Mouse (Mus musculus): ENCODE results near the gene Trappc2.

DNA sequence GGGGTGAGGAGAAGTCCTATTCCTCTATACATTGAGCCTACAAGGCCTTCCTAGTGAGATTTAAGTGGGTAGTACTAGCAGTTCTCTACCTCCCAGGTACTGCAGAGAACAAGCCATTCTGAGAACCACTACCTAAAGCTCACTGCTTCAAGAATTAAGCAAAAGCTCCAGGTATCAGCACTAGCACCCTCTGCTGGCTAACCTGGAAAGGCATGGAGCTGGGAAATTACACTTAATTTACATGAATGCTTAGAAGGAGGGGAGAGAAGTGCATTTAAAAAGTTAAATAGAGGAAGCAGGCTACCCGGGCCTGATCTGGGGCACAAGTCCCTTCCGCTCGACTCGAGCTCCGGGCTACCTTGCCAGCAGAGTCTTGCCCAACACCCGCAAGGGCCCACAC, 24.2 kb upstream of the Trappc2 start:
- peak; percentile 61 for TF ChIP-seq CTCF (IDR thresholded peaks at IDR 0.05; ENCODE audit: borderline replicate concordance, insufficient read depth, low read depth, low read length)
- no peak for TF ChIP-seq POLR2A (IDR thresholded peaks at IDR 0.05; ENCODE audit: borderline replicate concordance, insufficient read depth, low read length)

Measured in cerebellum, adult 2 months (tissue).